Mouse (Mus musculus): ENCODE results near the gene Olfr539. TPM values are rescaled to one million over a fixed set of nuclear protein-coding genes. Genes with fewer than 3 reads are reported as not detected.
"Not testable (repeated sequence)": the region's sequence is repeated elsewhere in the genome, so short reads cannot be mapped to it uniquely, and the experiment has no call there.

Gene Olfr539
- not detected for polyA plus RNA-seq (2012; fragmentation: generic; extraction: Trizol)
- long read RNA-seq, experiment 1, result 0 reads
- long read RNA-seq, experiment 2, result 0 reads

DNA sequence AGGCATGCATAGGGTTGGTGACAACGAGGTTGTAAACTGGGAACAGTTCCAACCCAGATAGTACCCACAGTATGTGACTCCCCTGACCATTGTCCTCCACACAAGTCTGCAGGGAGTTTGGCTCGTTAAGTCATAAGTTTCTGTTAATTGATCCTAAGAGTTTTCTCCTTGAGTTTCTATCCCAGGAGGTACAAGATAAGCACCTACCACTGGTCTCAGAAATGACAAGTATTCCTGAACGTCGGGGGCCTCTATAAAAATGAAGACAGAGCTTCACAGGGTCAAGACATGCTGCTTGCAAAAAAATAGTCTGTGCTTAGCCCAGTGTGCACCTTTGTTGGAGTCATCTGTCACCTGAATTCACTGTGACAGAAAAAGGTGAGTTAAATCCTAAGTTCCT is at the start of gene Olfr539:
TSS of gene Olfr539 (plus strand) at position 301 of the 400 bp plus-strand sequence.
- Histone ChIP-seq H3K36me3 (ENCODE audit: control insufficient read depth, insufficient read depth) (no peaks in the 10 kb centered on the region), H3K4me3 (ENCODE audit: insufficient read depth, poor library complexity, severe bottlenecking) (no peak within 1 kb of the TSS), H3ac (ENCODE audit: control insufficient read depth, insufficient read length, low read depth) (no peak within 1 kb of the TSS), H3K27me3 (ENCODE audit: control insufficient read depth, insufficient read depth, insufficient read length) (no peaks in the 10 kb centered on the region), H3K79me2 (ENCODE audit: control insufficient read depth, insufficient read depth) (no peaks in the 10 kb centered on the region), H3K79me3 (ENCODE audit: low read depth) (no peaks in the 10 kb centered on the region)
- TF ChIP-seq MYOD1 (IDR thresholded peaks at IDR 0.05; ENCODE audit: control insufficient read depth, insufficient read length, low read depth) (no peak), CEBPB (IDR thresholded peaks at IDR 0.05; ENCODE audit: low read depth) (no peak), MAX (IDR thresholded peaks at IDR 0.05) (no peak), MYOG (IDR thresholded peaks at IDR 0.05; ENCODE audit: control insufficient read depth, extremely low read depth, insufficient read length) (no peak)

- not testable (repeated sequence) for H3K4me3 ChIP-seq (ENCODE audit: insufficient read depth, poor library complexity, severe bottlenecking); H3ac ChIP-seq (ENCODE audit: control insufficient read depth, insufficient read length, low read depth); H3K79me3 ChIP-seq (ENCODE audit: low read depth); H3K36me3 ChIP-seq (ENCODE audit: control insufficient read depth, insufficient read depth); H3K27me3 ChIP-seq (ENCODE audit: control insufficient read depth, insufficient read depth, insufficient read length); H3K79me2 ChIP-seq (ENCODE audit: control insufficient read depth, insufficient read depth)
Measured at GRCm38 (mm10) chr7:140628670-140629069, 31.1 kb upstream of the Olfr539 start, which contains the start of gene Olfr61. Gene Olfr61 (plus strand): TSS chr7:140628970.

DNA sequence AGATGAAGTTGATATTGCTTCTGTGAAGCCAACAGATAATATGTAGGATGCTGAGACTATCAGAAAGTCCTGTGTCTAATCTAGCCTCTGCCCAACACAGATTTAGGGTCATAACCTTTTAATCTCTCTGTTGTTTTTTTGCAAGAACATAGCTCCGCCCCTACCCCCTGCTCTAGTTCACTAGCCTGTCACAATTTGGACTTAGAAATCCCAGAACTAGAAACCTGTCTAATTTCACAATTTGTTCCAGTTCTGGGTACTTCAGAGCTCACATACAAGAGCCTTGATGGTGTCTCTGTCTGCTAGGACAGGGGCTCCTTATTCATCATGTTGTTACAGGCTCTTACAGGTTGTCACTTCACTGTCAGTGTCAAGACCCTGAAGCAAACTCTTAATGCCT is 29.2 kb upstream of the Olfr539 start:
- Histone ChIP-seq H3K79me2 (ENCODE audit: control insufficient read depth, insufficient read depth) (no peaks in the 10 kb centered on the region), H3K27me3 (ENCODE audit: control insufficient read depth, insufficient read depth, insufficient read length) (no peaks in the 10 kb centered on the region), H3K79me3 (ENCODE audit: low read depth) (no peaks in the 10 kb centered on the region), H3ac (ENCODE audit: control insufficient read depth, insufficient read length, low read depth) (no peak overlapping the region), H3K4me3 (ENCODE audit: insufficient read depth, poor library complexity, severe bottlenecking) (no peak overlapping the region), H3K36me3 (ENCODE audit: control insufficient read depth, insufficient read depth) (no peaks in the 10 kb centered on the region)
- TF ChIP-seq FOSL1 (IDR thresholded peaks at IDR 0.05; ENCODE audit: insufficient read depth, low read length, poor library complexity, severe bottlenecking), result no peak
- no peak for TF ChIP-seq CTCF (IDR thresholded peaks at IDR 0.05; ENCODE audit: control insufficient read depth, insufficient read depth, insufficient read length)
- TF ChIP-seq USF1 (IDR thresholded peaks at IDR 0.05; ENCODE audit: low read depth), result no peak
- TF ChIP-seq MAX (IDR thresholded peaks at IDR 0.05), result no peak
- no peak for TF ChIP-seq MYOD1 (IDR thresholded peaks at IDR 0.05; ENCODE audit: control insufficient read depth, insufficient read length, low read depth)
- TF ChIP-seq CEBPB (IDR thresholded peaks at IDR 0.05; ENCODE audit: low read depth), result no peak
- TF ChIP-seq MYOG (IDR thresholded peaks at IDR 0.05; ENCODE audit: control insufficient read depth, extremely low read depth, insufficient read length), result no peak

DNA sequence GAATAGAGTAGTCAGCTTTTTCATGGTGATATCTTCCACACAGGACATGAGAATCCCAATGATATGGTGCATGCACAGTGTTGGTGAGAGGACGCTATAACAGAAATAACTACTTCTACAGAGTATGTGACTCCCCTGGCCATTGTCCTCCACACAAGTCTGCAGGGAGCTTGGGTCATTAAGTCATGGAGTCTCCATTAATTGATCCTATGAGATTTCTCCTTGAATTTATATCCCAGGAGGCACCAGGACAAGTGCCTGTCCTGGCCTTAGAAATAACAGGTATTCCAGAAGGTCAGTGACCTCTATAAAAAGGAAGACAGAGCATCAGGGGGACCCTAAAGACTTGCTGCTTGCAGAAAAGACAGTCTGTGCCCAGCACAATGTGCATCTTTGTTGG is 13.6 kb upstream of the Olfr539 start, which contains the start of gene Olfr53:
TSS of gene Olfr53 (plus strand) at position 301 of the 400 bp plus-strand sequence.
- Histone ChIP-seq H3K4me3 (ENCODE audit: insufficient read depth, poor library complexity, severe bottlenecking) (no peak within 1 kb of the TSS), H3K27me3 (ENCODE audit: control insufficient read depth, insufficient read depth, insufficient read length) (no peaks in the 10 kb centered on the region), H3K79me2 (ENCODE audit: control insufficient read depth, insufficient read depth) (no peaks in the 10 kb centered on the region), H3K36me3 (ENCODE audit: control insufficient read depth, insufficient read depth) (no peaks in the 10 kb centered on the region), H3K79me3 (ENCODE audit: low read depth) (no peaks in the 10 kb centered on the region), H3ac (ENCODE audit: control insufficient read depth, insufficient read length, low read depth) (no peak within 1 kb of the TSS)
- TF ChIP-seq MAX (IDR thresholded peaks at IDR 0.05) (no peak), CTCF (IDR thresholded peaks at IDR 0.05; ENCODE audit: control insufficient read depth, insufficient read depth, insufficient read length) (no peak), MYOG (IDR thresholded peaks at IDR 0.05; ENCODE audit: control insufficient read depth, extremely low read depth, insufficient read length) (no peak), CEBPB (IDR thresholded peaks at IDR 0.05; ENCODE audit: low read depth) (no peak), MYOD1 (IDR thresholded peaks at IDR 0.05; ENCODE audit: control insufficient read depth, insufficient read length, low read depth) (no peak), USF1 (IDR thresholded peaks at IDR 0.05; ENCODE audit: low read depth) (no peak), FOSL1 (IDR thresholded peaks at IDR 0.05; ENCODE audit: insufficient read depth, low read length, poor library complexity, severe bottlenecking) (no peak)

GRCm38 (mm10) chr7:140670693-140671092 is 11.0 kb downstream of the Olfr539 start:
- not testable (repeated sequence) for H3K36me3 ChIP-seq (ENCODE audit: control insufficient read depth, insufficient read depth); H3ac ChIP-seq (ENCODE audit: control insufficient read depth, insufficient read length, low read depth); H3K4me3 ChIP-seq (ENCODE audit: insufficient read depth, poor library complexity, severe bottlenecking); H3K79me3 ChIP-seq (ENCODE audit: low read depth); H3K27me3 ChIP-seq (ENCODE audit: control insufficient read depth, insufficient read depth, insufficient read length); H3K79me2 ChIP-seq (ENCODE audit: control insufficient read depth, insufficient read depth)

DNA sequence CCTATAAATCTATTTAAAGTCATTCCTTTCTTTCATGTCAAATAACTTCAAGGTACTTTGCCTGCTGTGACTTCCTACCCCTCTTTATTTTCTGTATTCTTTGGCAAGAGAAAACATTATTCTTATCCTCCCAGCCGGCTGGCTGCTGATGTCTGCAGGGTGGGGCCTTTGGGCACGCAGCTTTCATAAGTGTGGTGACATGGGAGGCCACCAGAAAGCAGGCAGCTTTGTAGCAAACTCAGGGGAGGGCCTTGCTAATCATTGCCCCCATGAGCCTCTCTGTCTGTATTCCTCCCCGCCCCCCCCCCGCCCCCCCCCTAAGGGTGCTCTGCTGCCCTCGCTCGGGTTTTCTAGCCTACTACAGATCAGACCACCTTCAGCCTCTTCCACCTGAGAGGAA is 16.1 kb downstream of the Olfr539 start:
- H3ac ChIP-seq (ENCODE audit: control insufficient read depth, insufficient read length, low read depth), result no peak overlapping the region
- peaks cover 3% of the 10 kb centered on the region for H3K27me3 ChIP-seq (ENCODE audit: control insufficient read depth, insufficient read depth, insufficient read length)
- TF ChIP-seq FOSL1 (IDR thresholded peaks at IDR 0.05; ENCODE audit: insufficient read depth, low read length, poor library complexity, severe bottlenecking), result no peak
- no peak for TF ChIP-seq MYOG (IDR thresholded peaks at IDR 0.05; ENCODE audit: control insufficient read depth, extremely low read depth, insufficient read length)
- TF ChIP-seq MAX (IDR thresholded peaks at IDR 0.05), result no peak
- TF ChIP-seq CTCF (IDR thresholded peaks at IDR 0.05; ENCODE audit: control insufficient read depth, insufficient read depth, insufficient read length), result no peak
- no peak for TF ChIP-seq MYOD1 (IDR thresholded peaks at IDR 0.05; ENCODE audit: control insufficient read depth, insufficient read length, low read depth)
- no peak for TF ChIP-seq USF1 (IDR thresholded peaks at IDR 0.05; ENCODE audit: low read depth)
- no peak for TF ChIP-seq CEBPB (IDR thresholded peaks at IDR 0.05; ENCODE audit: low read depth)
- H3K36me3 ChIP-seq (ENCODE audit: control insufficient read depth, insufficient read depth), result no peaks in the 10 kb centered on the region
- H3K79me3 ChIP-seq (ENCODE audit: low read depth), result no peaks in the 10 kb centered on the region
- H3K4me3 ChIP-seq (ENCODE audit: insufficient read depth, poor library complexity, severe bottlenecking), result no peak overlapping the region
- H3K79me2 ChIP-seq (ENCODE audit: control insufficient read depth, insufficient read depth), result no peaks in the 10 kb centered on the region

- H3K79me3 ChIP-seq (ENCODE audit: low read depth); H3K4me3 ChIP-seq (ENCODE audit: insufficient read depth, poor library complexity, severe bottlenecking); H3K36me3 ChIP-seq (ENCODE audit: control insufficient read depth, insufficient read depth); H3K27me3 ChIP-seq (ENCODE audit: control insufficient read depth, insufficient read depth, insufficient read length); H3ac ChIP-seq (ENCODE audit: control insufficient read depth, insufficient read length, low read depth); H3K79me2 ChIP-seq (ENCODE audit: control insufficient read depth, insufficient read depth): not testable (repeated sequence)
Measured at GRCm38 (mm10) chr7:140679591-140679990, 19.9 kb downstream of the Olfr539 start.
